Mouse (Mus musculus): ENCODE data around the gene Pld2.
"Not testable (repeated sequence)": the region's sequence is repeated elsewhere in the genome, so short reads cannot be mapped to it uniquely, and the experiment has no call there.

The Pld2 gene

DNA sequence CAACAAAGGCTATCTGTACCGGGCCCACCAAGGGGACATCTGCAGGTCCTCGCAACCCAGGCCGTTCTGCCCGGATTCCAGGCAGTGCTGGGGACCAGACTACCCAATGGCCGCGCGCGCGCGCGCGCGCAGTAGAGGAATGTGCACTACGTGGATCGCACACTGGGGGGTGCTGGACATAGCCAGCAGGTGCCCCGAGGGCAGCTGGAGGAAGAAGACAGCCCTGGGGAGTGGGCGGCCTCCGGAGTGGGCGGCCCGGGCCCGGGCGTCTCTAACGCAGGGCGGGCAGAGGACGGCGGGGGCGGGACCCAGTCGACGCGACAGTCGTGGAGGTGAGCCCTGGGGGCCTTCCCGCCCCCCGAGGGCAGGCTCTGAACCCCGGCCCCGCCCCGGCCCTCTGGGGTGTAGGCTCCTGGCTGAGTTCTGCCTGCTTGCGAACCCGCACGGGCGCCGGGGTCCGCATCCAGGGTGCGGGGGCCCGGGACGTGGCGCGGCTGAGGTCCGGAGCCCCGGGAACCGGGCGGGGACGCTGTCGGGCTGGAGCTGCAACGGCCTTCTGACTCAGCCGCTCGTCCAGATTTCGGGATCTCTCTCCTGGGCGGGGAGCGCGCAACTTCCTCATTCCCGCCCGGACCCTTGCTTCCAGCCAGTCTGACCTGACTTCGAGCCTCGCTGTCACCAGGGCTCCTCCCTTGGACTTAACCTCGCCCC is at the start of gene Pld2:
Gene Pld2 (plus strand): TSS at position 188 of the 711 bp plus-strand sequence.
- DNase-seq (ENCODE audit: low spot score) = peak; percentile 74

DNA sequence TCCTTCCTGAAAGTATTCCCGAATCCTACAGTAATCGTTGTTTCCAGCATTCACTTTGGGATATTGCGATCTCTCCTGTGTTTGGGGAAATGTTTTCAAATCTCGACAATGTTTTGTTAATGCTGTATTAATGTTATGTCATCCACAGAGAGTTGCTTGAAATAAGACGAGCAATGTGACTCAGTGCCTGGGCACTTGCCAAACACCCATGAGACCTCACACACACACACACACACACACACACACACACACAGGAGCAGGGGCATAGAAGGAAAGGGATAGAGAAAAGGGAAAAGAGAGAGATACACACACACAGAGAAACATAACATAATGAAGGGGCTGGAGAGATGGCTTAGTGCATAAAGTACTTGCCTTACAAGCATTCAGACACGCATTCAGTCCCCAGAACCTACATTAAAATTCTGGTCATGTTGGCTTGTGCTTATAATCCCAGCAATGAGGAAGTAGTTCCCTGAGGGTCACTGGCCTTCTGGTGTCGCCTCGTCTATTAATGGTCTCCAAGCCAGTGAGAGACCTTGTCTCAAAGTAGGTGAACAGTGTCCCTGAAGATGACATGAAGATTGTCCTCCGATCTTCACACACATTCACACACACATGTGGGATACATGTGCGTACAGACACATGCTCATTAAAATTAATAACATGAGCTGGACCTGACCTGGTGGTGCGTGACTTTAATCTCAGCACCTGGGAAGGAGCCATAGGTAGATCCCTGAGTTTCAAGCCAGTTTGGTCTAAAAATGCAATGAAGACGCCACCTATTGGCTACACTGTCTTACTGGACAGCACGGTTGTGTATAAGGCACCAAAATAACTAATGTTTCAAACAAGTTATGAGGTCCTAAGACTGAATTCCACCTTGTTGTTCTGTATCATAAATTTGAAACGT is 40.0 kb upstream of the Pld2 start:
- DNase-seq (ENCODE audit: low spot score) = no peak

DNA sequence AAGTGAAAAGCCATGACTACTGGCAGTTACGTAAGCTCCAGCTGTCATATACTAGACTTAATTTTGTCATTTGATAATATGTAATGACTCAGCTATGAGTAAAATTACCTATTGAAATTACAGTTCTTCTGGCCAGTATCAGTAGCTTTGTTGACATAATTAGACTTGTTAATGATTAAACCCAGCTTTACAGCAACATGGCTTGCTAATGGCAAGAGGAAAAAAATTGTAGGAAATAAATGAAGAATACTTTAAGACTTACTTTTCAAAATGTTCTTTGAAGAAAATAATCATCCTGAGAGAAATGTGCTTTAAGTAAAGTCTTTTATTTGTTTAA is 39.4 kb upstream of the Pld2 start:
- DNase-seq (ENCODE audit: low spot score) = no peak

DNA sequence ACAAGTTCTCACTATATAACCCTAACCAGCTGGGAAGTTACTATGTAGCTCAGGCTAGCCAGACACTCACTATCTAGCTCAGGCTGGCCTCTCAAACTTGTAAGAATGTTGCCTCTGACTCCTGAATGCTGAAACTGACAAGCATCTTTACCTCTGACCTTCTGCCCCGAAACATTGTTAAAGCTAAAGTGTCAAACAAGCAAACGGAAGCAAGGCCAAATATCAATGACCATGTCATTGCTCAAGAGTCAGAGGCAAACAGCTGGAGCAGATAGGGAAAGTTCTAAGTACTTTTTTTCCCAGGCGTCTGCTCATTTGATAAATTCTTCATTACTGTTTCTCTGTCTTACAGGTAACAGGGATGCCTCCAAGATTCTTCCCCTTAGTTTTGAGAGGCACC is 37.8 kb upstream of the Pld2 start:
- no peak for DNase-seq (ENCODE audit: low spot score)

DNA sequence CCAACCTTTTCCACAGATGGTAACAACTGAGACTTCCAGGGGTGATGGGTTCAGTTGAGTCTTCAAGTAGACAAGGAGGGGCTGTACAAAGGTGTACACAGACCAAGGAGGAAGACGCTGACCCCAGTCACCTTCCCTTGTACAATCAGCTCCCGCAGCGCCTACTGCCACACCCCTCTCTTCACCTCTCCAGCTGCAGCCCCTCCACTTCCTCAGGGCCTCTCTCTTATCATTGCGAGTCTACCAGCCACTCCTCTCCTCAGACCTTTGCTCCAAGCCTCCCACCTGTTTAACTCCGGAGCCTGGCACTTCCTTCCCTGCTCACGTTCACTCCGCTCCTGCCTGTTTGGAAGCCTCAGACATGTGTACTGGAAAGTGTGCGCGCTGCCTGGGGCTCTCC is 34.9 kb upstream of the Pld2 start, which contains the start of gene Tm4sf5:
Gene Tm4sf5 (plus strand): TSS at position 275 of the 400 bp plus-strand sequence.
- no peak for DNase-seq (ENCODE audit: low spot score)

DNA sequence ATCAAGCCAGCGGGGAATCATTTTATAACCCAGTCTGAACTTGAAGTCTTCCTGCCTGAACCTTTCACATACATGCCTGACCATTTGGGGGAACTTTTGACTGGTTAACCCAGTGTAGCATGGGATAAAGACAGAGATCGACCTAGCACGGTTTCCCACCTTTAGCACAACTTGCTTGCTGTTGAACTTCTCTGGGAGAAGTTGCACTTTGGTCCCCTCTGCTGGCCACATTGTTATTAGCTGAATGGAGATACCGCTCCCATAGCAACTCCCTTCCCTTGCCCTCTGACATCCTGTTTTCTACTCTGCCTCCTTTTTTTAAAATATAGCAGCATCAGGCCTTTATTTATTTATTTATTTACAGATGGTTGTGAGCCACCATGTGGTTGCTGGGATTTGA is 33.5 kb upstream of the Pld2 start:
- DNase-seq (ENCODE audit: low spot score) = no peak

DNA sequence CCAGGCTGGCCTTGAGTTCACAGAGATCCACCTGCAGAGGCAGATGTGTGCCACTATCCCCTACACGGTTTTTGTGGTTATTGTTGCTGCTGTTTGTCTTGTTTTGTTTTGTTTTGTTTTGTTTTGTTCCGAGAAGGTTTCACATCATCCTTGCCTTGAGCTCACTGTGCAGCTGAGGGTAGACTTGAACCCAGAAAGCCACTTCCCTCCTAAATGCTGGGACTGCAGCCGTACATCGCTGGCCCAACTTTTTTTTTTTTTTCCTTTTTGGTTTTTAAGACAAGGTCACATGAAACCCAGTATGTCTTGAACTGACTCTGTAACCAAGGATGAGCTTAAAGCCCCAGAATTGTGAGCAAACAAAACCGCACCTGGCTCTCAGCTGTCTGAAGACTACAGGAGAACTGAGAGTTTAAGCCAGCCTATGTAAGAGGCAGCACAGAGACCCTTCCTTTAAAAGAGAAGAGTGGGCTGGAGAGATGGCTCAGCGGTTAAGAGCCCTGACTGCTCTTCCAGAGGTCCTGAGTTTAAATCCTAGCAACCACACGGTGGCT is 32.8 kb upstream of the Pld2 start:
- no peak for DNase-seq (ENCODE audit: low spot score)

DNA sequence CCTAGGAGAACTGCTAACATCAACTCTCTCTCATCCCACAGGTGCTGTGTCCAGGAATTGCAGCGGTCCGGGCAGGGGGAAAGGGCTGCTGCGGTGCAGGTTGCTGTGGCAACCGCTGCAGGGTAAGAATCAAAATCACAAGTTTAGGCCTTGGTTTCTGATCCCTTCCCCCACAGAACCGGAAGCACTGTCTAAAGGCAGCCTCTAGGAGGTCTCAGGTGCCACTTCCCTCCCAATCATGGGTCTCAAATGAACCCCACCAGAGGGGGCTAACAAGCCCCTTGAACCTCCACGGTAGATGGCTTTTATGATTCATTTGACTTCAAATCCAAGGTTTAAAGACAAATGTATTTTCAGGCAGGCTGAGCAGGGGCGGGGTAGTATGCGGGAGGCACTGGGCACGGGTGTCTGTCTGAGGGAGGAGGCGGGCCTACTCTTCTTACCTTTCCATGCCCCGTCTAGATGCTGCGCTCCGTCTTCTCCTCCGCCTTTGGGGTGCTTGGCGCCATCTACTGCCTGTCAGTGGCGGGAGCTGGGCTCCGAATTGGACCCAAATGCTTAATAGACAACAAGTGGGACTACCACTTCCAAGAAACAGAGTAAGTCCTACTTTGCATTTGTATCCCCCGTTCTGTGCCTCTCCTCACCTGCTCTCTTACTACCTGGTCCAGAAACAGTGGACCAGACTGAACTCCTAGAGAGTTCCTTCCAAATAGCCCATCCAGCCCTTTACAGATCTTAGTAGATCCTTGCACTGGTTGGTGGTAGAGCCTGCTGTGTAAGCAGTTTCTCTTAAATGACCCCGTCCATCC is 29.9 kb upstream of the Pld2 start:
- DNase-seq (ENCODE audit: low spot score) = no peak

DNA sequence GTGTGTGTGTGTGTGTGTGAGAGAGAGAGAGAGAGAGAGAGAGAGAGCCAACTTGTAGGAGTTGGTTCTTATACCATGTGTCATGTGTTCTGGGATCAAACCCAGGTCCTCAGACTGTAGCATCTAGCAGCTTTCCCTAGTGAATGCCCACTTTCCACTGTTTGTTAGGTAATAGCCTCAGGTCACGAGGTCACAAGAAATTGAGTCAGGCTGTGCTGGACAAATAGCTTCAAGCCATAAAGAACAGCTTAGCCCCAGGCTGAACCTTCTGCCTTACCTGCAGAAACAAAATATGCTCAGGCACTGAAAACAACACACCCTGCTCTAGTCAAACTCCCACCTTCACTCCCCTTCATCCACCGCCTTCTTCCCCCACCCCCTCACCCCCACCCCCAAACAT is 28.6 kb upstream of the Pld2 start:
- DNase-seq (ENCODE audit: low spot score) = no peak

DNA sequence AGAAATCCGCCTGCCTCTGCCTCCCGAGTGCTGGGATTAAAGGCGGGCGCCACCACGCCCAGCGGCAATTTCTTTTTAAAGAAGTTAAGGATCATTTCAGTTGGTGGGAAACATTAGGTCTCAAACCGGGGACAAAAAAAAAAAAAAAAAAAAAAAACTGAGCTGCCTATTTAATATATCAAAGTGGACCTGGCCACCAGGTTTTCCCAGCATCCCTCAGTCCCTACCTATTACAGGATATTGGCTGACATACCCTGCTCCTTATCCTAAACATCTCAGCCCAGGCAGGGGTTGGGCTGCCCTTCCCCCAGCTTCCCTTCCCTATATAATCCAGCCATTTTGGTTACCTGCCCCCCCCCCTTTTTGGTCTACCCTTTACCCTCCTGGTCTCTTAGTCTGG is 28.0 kb upstream of the Pld2 start:
- DNase-seq (ENCODE audit: low spot score) = no peak

DNA sequence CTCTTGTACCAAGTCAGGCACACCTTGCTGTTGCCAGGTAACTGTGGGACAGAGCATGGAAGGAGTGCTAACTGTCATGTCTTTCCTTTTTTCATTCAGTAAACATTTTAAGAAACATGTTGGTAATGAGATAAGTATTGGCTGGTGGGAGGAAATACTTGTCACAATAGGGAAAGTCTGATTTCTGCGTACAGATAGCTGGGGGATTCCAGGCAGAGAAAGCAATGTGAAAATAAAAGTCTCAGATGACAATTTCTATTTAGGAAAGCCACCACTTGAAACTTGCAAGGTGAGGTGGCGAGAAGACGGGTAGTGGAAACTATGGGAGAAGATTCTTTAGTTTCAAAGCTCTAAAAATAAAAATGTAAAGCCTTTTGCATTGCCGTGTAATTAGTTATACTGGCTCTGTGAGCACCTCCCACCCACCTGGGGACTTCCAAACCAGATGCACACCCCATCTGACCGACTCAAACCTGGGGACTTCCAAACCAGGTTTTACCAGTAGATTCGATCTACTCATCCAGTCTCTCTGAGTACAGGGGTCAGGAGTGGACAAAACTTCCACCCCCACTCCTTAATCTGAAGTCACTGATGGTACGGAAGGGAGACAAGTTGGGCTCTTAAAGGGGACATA is 27.0 kb upstream of the Pld2 start:
- DNase-seq (ENCODE audit: low spot score) = no peak

DNA sequence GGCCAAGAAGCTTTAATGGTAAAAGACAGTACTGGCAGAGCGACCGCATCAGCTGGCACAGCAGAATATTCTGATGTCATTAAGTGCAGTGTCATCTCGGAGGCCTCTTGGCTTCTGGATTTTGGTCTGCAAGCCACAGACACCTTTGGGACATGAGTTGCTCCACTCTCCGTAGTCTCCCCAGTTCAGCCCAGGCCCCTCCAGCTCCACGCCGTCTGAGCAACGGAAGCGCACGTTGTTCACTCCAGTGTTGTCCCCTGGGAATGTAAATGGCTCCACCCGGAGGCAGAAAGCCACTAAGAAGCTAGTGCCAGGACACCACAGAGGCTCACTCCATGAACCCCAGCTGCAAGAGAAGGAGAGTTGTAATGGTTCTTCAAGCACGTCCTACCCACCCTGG is 26.3 kb upstream of the Pld2 start:
- DNase-seq (ENCODE audit: low spot score) = no peak

DNA sequence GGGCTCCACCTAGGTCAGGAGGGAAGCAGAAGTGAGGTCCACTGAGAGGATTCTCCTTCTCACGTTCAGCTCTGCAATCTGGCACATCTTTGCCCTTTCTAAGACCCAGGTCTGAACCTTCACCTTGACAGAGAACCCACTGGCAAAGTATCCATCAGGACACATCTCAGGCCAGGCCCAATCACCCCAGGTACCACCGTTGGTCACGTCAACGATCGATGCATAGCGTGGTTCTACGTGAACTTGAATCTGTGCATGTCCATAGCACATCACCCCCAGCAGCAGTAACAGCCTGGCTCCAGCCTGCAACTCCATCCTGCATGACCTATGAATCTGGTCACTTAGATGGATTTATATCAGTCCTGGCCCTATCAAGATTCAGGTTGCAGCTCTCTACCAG is 25.6 kb upstream of the Pld2 start, which contains the start of gene Vmo1:
Gene Vmo1 (minus strand): TSS at position 329 of the 400 bp plus-strand sequence.
- DNase-seq (ENCODE audit: low spot score) = no peak

DNA sequence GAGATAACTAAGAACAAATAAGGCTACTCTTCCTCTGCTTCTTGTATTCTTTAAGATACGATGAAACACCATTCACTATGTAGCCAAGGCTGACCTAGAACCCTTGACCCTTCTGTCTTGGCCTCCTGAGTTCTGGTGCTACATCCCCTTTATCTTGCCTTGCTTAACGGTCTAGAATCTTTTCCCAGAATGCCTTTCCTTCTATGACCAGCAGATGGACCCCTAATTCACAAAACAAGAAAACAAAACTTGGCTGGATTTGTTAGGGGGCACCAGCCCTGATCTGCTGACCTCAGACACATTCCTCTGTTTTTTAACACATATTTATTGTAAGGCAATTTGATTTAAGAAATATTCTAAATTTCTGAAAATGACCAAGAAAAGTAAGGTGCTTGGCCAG is 23.5 kb upstream of the Pld2 start:
- DNase-seq (ENCODE audit: low spot score) = no peak

DNA sequence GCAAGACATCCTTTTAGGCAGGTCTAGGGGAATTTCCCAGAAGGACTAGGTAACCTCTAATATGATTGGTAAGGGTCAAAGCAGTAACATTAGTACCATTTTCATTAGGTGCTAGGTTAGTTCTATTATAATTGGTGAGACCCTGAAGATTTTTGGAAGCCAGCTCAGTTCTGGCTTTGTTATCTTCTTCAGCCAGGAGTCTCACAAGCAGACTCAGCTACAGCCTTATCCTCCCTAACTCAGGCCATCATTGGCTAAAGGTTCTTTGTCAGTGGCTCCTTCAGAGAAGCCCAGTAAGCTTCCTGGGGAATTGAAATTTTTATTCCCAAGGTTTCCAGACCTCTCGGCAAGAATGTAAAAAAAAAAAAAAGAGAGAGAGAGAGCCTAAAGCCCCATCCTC is 21.4 kb upstream of the Pld2 start:
- no peak for DNase-seq (ENCODE audit: low spot score)

DNA sequence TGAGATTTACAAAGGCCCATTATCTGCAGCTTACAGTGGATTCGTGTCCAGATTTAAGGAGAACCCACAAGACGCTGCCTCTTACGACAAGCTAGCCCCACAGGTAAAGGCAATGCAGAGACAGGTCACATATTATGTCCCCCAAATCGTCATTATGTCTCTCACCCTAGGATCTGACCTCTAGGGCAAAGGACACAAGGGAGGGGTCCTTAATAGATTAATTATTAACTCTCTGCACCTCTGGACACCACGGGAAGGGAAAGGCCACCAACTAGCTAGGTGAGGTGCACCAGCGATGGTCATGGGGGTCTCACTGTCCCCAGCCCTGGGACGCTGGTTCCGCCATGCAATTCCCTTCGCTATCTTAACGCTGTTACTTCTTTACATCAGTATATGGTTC is 20.9 kb upstream of the Pld2 start, which contains the start of gene Gltpd2:
Gene Gltpd2 (plus strand): TSS at position 274 of the 400 bp plus-strand sequence.
- DNase-seq (ENCODE audit: low spot score) = no peak

DNA sequence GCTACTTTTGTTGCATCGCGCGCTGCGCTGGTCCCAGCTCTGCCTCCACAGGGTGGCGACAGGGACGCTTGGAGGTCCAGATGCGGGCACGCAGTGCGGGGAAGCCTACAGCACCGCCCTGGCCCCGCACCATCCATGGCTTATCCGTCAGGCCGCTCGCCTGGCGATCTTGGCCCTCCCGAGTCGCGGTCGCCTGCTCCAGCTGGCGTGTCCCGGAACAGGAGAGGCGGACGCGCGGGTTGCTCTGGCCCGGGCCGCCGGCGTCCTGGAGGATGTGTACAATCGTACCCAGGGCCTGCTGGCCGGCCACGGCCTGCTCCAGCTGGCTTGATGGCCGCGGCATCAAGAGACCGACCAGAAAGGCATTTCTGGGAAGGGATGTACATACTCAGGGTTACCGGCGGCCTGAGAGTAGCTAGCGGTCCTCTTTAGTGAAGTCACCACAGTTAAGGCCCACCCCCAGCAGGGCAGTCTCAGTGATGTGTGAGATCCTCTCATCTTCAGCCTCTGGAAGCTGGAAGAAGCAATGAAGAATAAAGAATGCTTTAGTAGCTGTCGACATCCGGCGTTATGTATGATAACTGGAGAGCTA is 19.6 kb upstream of the Pld2 start:
- no peak for DNase-seq (ENCODE audit: low spot score)

DNA sequence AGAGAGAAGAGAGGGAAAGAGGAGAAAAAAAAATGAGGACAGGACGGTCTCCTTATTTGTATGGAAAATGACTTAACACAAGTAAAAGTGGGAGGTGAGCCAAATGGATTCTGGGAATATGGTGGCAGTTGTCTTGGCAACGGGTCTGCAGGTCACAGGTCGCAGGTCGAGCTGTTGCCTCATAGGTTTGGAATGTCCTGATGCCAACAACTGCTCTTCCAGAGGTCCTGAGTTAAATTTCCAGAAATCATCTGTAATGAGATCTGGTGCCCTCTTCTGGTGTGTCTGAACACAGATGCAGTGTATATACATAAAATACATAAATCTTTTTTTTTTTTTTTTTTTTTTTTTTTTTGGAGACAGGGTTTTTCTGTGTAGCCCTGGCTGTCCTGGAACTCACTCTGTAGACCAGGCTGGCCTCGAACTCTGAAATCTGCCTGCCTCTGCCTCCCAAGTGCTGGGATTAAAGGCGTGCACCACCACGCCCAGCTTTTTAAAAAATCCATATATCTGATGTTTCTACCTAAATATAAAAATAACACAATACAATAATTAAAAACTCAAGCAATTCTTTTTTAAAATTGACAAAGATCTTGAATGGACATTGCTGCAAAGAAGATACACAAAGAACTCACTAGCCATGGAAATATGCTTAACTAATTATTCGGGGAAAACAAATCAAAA is 16.4 kb upstream of the Pld2 start:
- not testable (repeated sequence) for DNase-seq (ENCODE audit: low spot score)

DNA sequence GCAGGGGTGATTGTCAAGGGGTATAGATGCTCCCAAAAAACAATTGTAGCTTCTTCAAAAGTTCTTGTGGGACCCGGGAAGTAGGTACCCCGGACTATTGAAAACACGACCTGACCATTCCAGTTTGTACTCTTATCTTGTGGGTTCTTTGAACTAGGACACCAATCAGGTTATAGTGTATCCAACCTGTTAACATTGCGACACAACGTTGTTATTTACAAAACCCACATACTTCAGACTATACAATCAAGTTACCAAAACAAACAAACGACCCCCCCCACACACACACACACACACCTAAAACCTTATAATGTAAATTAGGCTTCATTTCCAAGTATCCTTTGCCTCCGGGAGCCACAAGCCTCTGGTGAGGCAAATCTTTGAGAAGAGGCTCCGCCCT is 15.1 kb upstream of the Pld2 start:
- no peak for DNase-seq (ENCODE audit: low spot score)

DNA sequence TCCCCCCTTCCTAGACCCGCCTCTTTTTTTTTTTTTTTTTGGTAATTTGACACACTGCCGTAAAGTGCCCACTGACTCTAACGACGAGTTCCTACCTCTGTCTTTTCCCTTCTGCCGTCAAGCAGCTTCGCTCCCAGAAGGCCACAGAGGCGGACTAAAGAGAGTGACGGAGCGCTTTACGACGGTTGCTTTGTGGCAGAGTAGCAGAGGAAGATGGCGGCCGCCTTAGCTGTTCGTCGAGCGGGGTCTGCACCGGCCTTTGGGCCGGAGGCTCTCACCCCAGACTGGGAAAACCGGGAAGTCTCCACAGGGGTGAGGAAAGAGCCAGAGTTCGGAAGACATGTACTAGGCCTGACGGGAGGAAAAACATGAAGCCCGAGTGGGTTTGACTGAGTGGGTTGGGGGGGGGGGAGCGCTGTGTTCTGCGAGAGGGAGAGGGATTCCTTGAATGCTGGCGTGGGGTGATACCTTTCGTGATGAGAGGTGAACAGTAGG is 14.6 kb upstream of the Pld2 start, which contains the start of gene Psmb6:
Gene Psmb6 (plus strand): TSS at position 184 of the 495 bp plus-strand sequence.
- DNase-seq (ENCODE audit: low spot score) = peak; percentile 56

Data from ovary, postnatal 10 days (tissue).